Mouse (Mus musculus): ENCODE measurements around the gene Fndc5. TPM values are rescaled to one million over a fixed set of nuclear protein-coding genes. Genes with fewer than 3 reads are reported as not detected.

Fndc5 gene
- total and polyA plus RNA-seq, 2 experiments from 2014 or later, result 19.6 to 38.4 TPM

- Histone ChIP-seq H3K9ac (replicated peaks; ENCODE audit: low read length) (no peak overlapping the region), H3K4me1 (ENCODE audit: insufficient read depth, low read length) (peaks cover 5% of the 10 kb centered on the region; the same call in 1 of the 2 replicates), H3K4me3 (ENCODE audit: low read length) (0 out of 2 replicates have a peak overlapping the region, but pooled peaks have one; percentile 1), H3K9me3 (ENCODE audit: low read length) (no peaks in the 10 kb centered on the region), H3K4me2 (ENCODE audit: low read depth, low read length) (peak overlapping the region; percentile 21; the same call in 1 of the 2 replicates), H3K36me3 (ENCODE audit: insufficient read depth, low read length) (no peaks in the 10 kb centered on the region), H3K27ac (no peak overlapping the region; the same call in 1 of the 2 replicates), H3K27me3 (ENCODE audit: insufficient read depth, low read length) (no peaks in the 10 kb centered on the region)
- DNase-seq (ENCODE audit: low spot score) (peak; percentile 95), ATAC-seq (peak; percentile 91)
- 26% methylated on average over 28 of the region's 28 CpGs for WGBS
- peak; percentile 100 for TF ChIP-seq CTCF (IDR thresholded peaks at IDR 0.05; ENCODE audit: low read depth)
Observed at GRCm38 (mm10) chr4:129113083-129113988, 23.5 kb upstream of the Fndc5 start.

- peaks cover 5% of the 10 kb centered on the region; the same call in 1 of the 2 replicates for H3K4me1 ChIP-seq (ENCODE audit: insufficient read depth, low read length)
- no peak overlapping the region for H3K4me3 ChIP-seq (ENCODE audit: low read length)
- ATAC-seq (no peak), DNase-seq (ENCODE audit: low spot score) (no peak)
- H3K9ac ChIP-seq (replicated peaks; ENCODE audit: low read length), result no peak overlapping the region
- WGBS, result 88% methylated on average over 8 of the region's 8 CpGs
- no peak overlapping the region for H3K4me2 ChIP-seq (ENCODE audit: low read depth, low read length)
- TF ChIP-seq CTCF (IDR thresholded peaks at IDR 0.05; ENCODE audit: low read depth), result no peak
- H3K9me3 ChIP-seq (ENCODE audit: low read length), result no peaks in the 10 kb centered on the region
- H3K27me3 ChIP-seq (ENCODE audit: insufficient read depth, low read length), result no peaks in the 10 kb centered on the region
- no peak overlapping the region for H3K27ac ChIP-seq
- no peaks in the 10 kb centered on the region for H3K36me3 ChIP-seq (ENCODE audit: insufficient read depth, low read length)
Observed at GRCm38 (mm10) chr4:129116703-129117102, 20.1 kb upstream of the Fndc5 start.

GRCm38 (mm10) chr4:129117720-129118510, 18.9 kb upstream of the Fndc5 start:
- 90% methylated on average over 14 of the region's 14 CpGs for WGBS

GRCm38 (mm10) chr4:129119708-129120107, 17.1 kb upstream of the Fndc5 start:
- Histone ChIP-seq H3K36me3 (ENCODE audit: insufficient read depth, low read length) (no peaks in the 10 kb centered on the region), H3K4me2 (ENCODE audit: low read depth, low read length) (peak overlapping the region; percentile 87), H3K27me3 (ENCODE audit: insufficient read depth, low read length) (no peaks in the 10 kb centered on the region), H3K9me3 (ENCODE audit: low read length) (no peaks in the 10 kb centered on the region), H3K4me1 (ENCODE audit: insufficient read depth, low read length) (0 out of 2 replicates have a peak, but pooled peaks cover under 1% of the 10 kb centered on the region), H3K4me3 (ENCODE audit: low read length) (peak overlapping the region; percentile 48), H3K27ac (0 out of 2 replicates have a peak overlapping the region, but pooled peaks have one; percentile 70), H3K9ac (replicated peaks; ENCODE audit: low read length) (no peak overlapping the region; the same call in 1 of the 2 replicates)
- 71% methylated on average over 10 of the region's 10 CpGs for WGBS
- DNase-seq (ENCODE audit: low spot score) (no peak), ATAC-seq (no peak)
- TF ChIP-seq CTCF (IDR thresholded peaks at IDR 0.05; ENCODE audit: low read depth), result no peak

More at GRCm38 (mm10) chr4:129117720-129118510, 18.9 kb upstream of the Fndc5 start:
- H3K36me3 ChIP-seq (ENCODE audit: insufficient read depth, low read length), result no peaks in the 10 kb centered on the region
- no peak for ATAC-seq
- H3K27ac ChIP-seq, result no peak overlapping the region
- H3K9ac ChIP-seq (replicated peaks; ENCODE audit: low read length), result no peak overlapping the region
- no peaks in the 10 kb centered on the region for H3K27me3 ChIP-seq (ENCODE audit: insufficient read depth, low read length)
- no peak for TF ChIP-seq CTCF (IDR thresholded peaks at IDR 0.05; ENCODE audit: low read depth)
- H3K4me3 ChIP-seq (ENCODE audit: low read length), result no peak overlapping the region
- DNase-seq (ENCODE audit: low spot score), result no peak
- no peak overlapping the region for H3K4me2 ChIP-seq (ENCODE audit: low read depth, low read length)
- H3K4me1 ChIP-seq (ENCODE audit: insufficient read depth, low read length), result peaks cover 5% of the 10 kb centered on the region; the same call in 1 of the 2 replicates
- no peaks in the 10 kb centered on the region for H3K9me3 ChIP-seq (ENCODE audit: low read length)

- peak; percentile 35 for TF ChIP-seq CTCF (IDR thresholded peaks at IDR 0.05; ENCODE audit: low read depth)
- H3K4me1 ChIP-seq (ENCODE audit: insufficient read depth, low read length), result peaks cover 10% of the 10 kb centered on the region; the same call in 1 of the 2 replicates
- peak overlapping the region; percentile 87 for H3K4me2 ChIP-seq (ENCODE audit: low read depth, low read length)
- peak overlapping the region; percentile 48 for H3K4me3 ChIP-seq (ENCODE audit: low read length)
- H3K36me3 ChIP-seq (ENCODE audit: insufficient read depth, low read length), result no peaks in the 10 kb centered on the region
- peak overlapping the region; percentile 65 for H3K9ac ChIP-seq (replicated peaks; ENCODE audit: low read length)
- ATAC-seq (peak; percentile 50), DNase-seq (ENCODE audit: low spot score) (peak; percentile 65)
- peak overlapping the region; percentile 70 for H3K27ac ChIP-seq
- WGBS, result under 1% methylated on average over 45 of the region's 59 CpGs
- no peaks in the 10 kb centered on the region for H3K9me3 ChIP-seq (ENCODE audit: low read length)
- no peaks in the 10 kb centered on the region for H3K27me3 ChIP-seq (ENCODE audit: insufficient read depth, low read length)
Observed at GRCm38 (mm10) chr4:129120520-129121445, 16.0 kb upstream of the Fndc5 start.
